In genomic region chr12:65173736-65174135, GRCm38 (mm10) we compare ENCODE assay signal across 14 mouse cellular contexts. TPM values are rescaled to one million over a fixed set of nuclear protein-coding genes. Genes with fewer than 3 reads are reported as not detected.
DNase-seq lines count a peak whose midpoint lies in the region; ATAC-seq lines count a peak whose summit lies in the region.
"Had no signal": no experiment of that assay in that cellular context is flagged by ENCODE, and none has a peak within 500 bp of the region (broad histone marks: within the 10 kb centered on the region; RNA-seq: fewer than 3 reads in every experiment).

No protein-coding gene starts in this region.

- no peak overlapping the region for H3K4me2 ChIP-seq in embryonic facial prominence, embryonic 13.5 days
- no peak overlapping the region for H3K4me2 ChIP-seq in kidney, embryonic 14.5 days (replicated peaks; ENCODE audit: low read depth, low read length)

- H3K9me3 ChIP-seq in embryonic facial prominence, embryonic 13.5 days = no peaks in the 10 kb centered on the region
- H3K9me3 ChIP-seq in embryonic facial prominence, embryonic 10.5 days = no peaks in the 10 kb centered on the region
- H3K9me3 ChIP-seq in kidney, embryonic 14.5 days (ENCODE audit: control insufficient read depth, low read length) = no peaks in the 10 kb centered on the region

- no peaks in the 10 kb centered on the region for H3K36me3 ChIP-seq in embryonic facial prominence, embryonic 13.5 days
- H3K36me3 ChIP-seq in embryonic facial prominence, embryonic 10.5 days (replicated peaks) = no peaks in the 10 kb centered on the region
- H3K36me3 ChIP-seq in kidney, embryonic 14.5 days (ENCODE audit: control insufficient read depth, insufficient read depth, low read length) = no peaks in the 10 kb centered on the region

- H3K27me3 ChIP-seq in embryonic facial prominence, embryonic 13.5 days = no peaks in the 10 kb centered on the region
- no peaks in the 10 kb centered on the region for H3K27me3 ChIP-seq in embryonic facial prominence, embryonic 10.5 days (replicated peaks; ENCODE audit: low read depth, poor library complexity, severe bottlenecking)
- no peaks in the 10 kb centered on the region for H3K27me3 ChIP-seq in kidney, embryonic 14.5 days (ENCODE audit: control insufficient read depth, insufficient read depth, low read length)

- peaks cover 14% of the 10 kb centered on the region for H3K4me1 ChIP-seq in embryonic facial prominence, embryonic 13.5 days
- H3K4me1 ChIP-seq in embryonic facial prominence, embryonic 10.5 days = peaks cover 14% of the 10 kb centered on the region
- peaks cover 5% of the 10 kb centered on the region; the same call in 1 of the 2 replicates for H3K4me1 ChIP-seq in kidney, embryonic 14.5 days (ENCODE audit: control insufficient read depth, insufficient read depth, low read length)

- H3K27ac ChIP-seq in embryonic facial prominence, embryonic 13.5 days = 0 out of 2 replicates have a peak overlapping the region, but pooled peaks have one; percentile 93
- no peak overlapping the region for H3K27ac ChIP-seq in embryonic facial prominence, embryonic 10.5 days (replicated peaks)
- H3K27ac ChIP-seq in kidney, embryonic 14.5 days (ENCODE audit: low read depth, low read length) = peak overlapping the region; percentile 93; the same call in 1 of the 2 replicates

- no peak for DNase-seq in embryonic facial prominence, embryonic 10.5 days (ENCODE audit: low spot score)
- DNase-seq in kidney, postnatal 4 days = no peak
- DNase-seq in thymus, postnatal 4 days = peak; percentile 10
- DNase-seq in thymus, postnatal 25 days = no peak
- DNase-seq in layer of hippocampus, adult 8-10 months (ENCODE audit: low spot score in 2 of 2) = no peak
- no peak for DNase-seq in c-Kit-positive CD71-positive TER-119-positive erythroid progenitor cells, embryonic 14.5 days (ENCODE audit: low spot score)

- ATAC-seq in embryonic facial prominence, embryonic 13.5 days (ENCODE audit: insufficient number of reproducible peaks, insufficient read depth, low FRiP score, low TSS enrichment, low read depth) = no peak
- ATAC-seq in kidney, embryonic 14.5 days (ENCODE audit: low FRiP score, low TSS enrichment) = no peak

- 89% methylated on average over 5 of the region's 5 CpGs for WGBS in embryonic facial prominence, embryonic 13.5 days
- WGBS in embryonic facial prominence, embryonic 10.5 days = 81% methylated on average over 5 of the region's 5 CpGs
- 91% methylated on average over 5 of the region's 5 CpGs for WGBS in kidney, embryonic 14.5 days

- no peak overlapping the region for H3K9ac ChIP-seq in embryonic facial prominence, embryonic 13.5 days
- no peak overlapping the region for H3K9ac ChIP-seq in kidney, embryonic 14.5 days (ENCODE audit: low read depth, low read length)

- H3K4me3 ChIP-seq in embryonic facial prominence, embryonic 13.5 days = no peak overlapping the region
- H3K4me3 ChIP-seq in embryonic facial prominence, embryonic 10.5 days = no peak overlapping the region
- H3K4me3 ChIP-seq in kidney, embryonic 14.5 days (ENCODE audit: low read length) = no peak overlapping the region

RNA-seq across cellular contexts. Expression of gene Mis18bp1, which starts 1.3 kb away (rescaled TPM):
- polyA plus RNA-seq in embryonic facial prominence, embryonic 13.5 days (2015; fragmentation: Nextera tagmentation; extraction: Ambion mirVana) = 69.1 and 71.8 TPM in 2 replicates
- polyA plus RNA-seq in embryonic facial prominence, embryonic 10.5 days (2016; fragmentation: Nextera tagmentation; extraction: Ambion mirVana) = 85.5 and 87.5 TPM in 2 replicates
- polyA plus RNA-seq in kidney, embryonic 14.5 days (2014; fragmentation: Nextera tagmentation; extraction: Ambion mirVana) = 71.2 and 82.2 TPM in 2 replicates
- total RNA-seq in layer of hippocampus, adult 8-10 months (2022) = under 1 TPM in 3 of 4 experiments, not detected in 1; 0.23 to 0.62 (median 0.31) TPM

RNA-seq across cellular contexts. Expression of gene Wdr20rt, which starts 51.6 kb away (rescaled TPM):
- not detected in 2 replicates for polyA plus RNA-seq in embryonic facial prominence, embryonic 13.5 days (2015; fragmentation: Nextera tagmentation; extraction: Ambion mirVana)
- polyA plus RNA-seq in embryonic facial prominence, embryonic 10.5 days (2016; fragmentation: Nextera tagmentation; extraction: Ambion mirVana) = not detected in 2 replicates
- not detected in 2 replicates for polyA plus RNA-seq in kidney, embryonic 14.5 days (2014; fragmentation: Nextera tagmentation; extraction: Ambion mirVana)
- under 1 TPM in 2 of 4 experiments, not detected in 2; 0.19 to 0.27 TPM for total RNA-seq in layer of hippocampus, adult 8-10 months (2022)
- total RNA-seq: granulocyte monocyte progenitor cell, adult 5-6 weeks; left cerebral cortex, adult 2 months; monocyte, adult 5-6 weeks had no signal
- polyA plus RNA-seq: embryonic facial prominence, embryonic 14.5 days; frontal cortex, adult 2 months; lung, postnatal 0 days had no signal
